Mouse (Mus musculus): ENCODE measurements around the gene Tmprss11b. TPM values are rescaled to one million over a fixed set of nuclear protein-coding genes. Genes with fewer than 3 reads are reported as not detected.

Tmprss11b gene
- polyA plus RNA-seq, 1 experiment from 2014 or later, result not detected

Other genes with a start within 250 kb of the Tmprss11b start
- gene Tmprss11a, start 207.4 kb downstream of the Tmprss11b start, polyA plus RNA-seq (2015; fragmentation: Nextera tagmentation; extraction: Ambion mirVana), result not detected in 2 replicates
- not detected in 2 replicates for gene Tmprss11g, start 157.8 kb downstream of the Tmprss11b start, polyA plus RNA-seq (2015; fragmentation: Nextera tagmentation; extraction: Ambion mirVana)
- not detected in 2 replicates for gene Tmprss11f, start 43.9 kb downstream of the Tmprss11b start, polyA plus RNA-seq (2015; fragmentation: Nextera tagmentation; extraction: Ambion mirVana)
- not detected in 2 replicates for gene Tmprss11e, start 69.5 kb upstream of the Tmprss11b start, polyA plus RNA-seq (2015; fragmentation: Nextera tagmentation; extraction: Ambion mirVana)
- 21.9 and 24.1 TPM in 2 replicates for gene Ythdc1, start 127.9 kb upstream of the Tmprss11b start, polyA plus RNA-seq (2015; fragmentation: Nextera tagmentation; extraction: Ambion mirVana)
- 0.11 and 1.9 TPM in 2 replicates for gene Ugt2b34, start 230.6 kb upstream of the Tmprss11b start, polyA plus RNA-seq (2015; fragmentation: Nextera tagmentation; extraction: Ambion mirVana)